Mouse (Mus musculus) neural tube, embryonic 12.5 days (tissue): ENCODE results near the gene Bri3bp. TPM values are rescaled to one million over a fixed set of nuclear protein-coding genes. Genes with fewer than 3 reads are reported as not detected.
A peak's percentile ranks its signal among the peaks of the same experiment; 100 is the strongest.

Experiments
- ATAC-seq: fragments of 200-750 bp; cut with Nextera tagmentation; 2 replicates; pipeline ENCODE4 v1.8.0; 2017; ENCODE audit warnings: low read depth, mild to moderate bottlenecking, moderate TSS enrichment, moderate library complexity; ENCODE audit not compliant: low FRiP score
- H3K27ac ChIP-seq: fragments of 300-500 bp; sonication (generic); 2 replicates; pipeline ENCODE4 v1.5.1; 2016
- H3K27me3 ChIP-seq: fragments of 300-500 bp; sonication (generic); replicated peaks from 2 replicates; pipeline ENCODE4 v1.6.1; 2016; ENCODE audit warnings: mild to moderate bottlenecking
- H3K36me3 ChIP-seq: fragments of 300-500 bp; sonication (generic); 2 replicates; pipeline ENCODE4 v1.6.1; 2016; ENCODE audit warnings: mild to moderate bottlenecking
- H3K4me1 ChIP-seq: fragments of 300-500 bp; sonication (generic); 2 replicates; pipeline ENCODE4 v1.6.1; 2016
- H3K4me2 ChIP-seq: fragments of 300-500 bp; sonication (generic); replicated peaks from 2 replicates; pipeline ENCODE4 v1.6.1; 2016; ENCODE audit warnings: mild to moderate bottlenecking
- H3K4me3 ChIP-seq: fragments of 300-500 bp; sonication (generic); 2 replicates; pipeline ENCODE4 v1.5.1; 2016
- H3K9ac ChIP-seq: fragments of 300-500 bp; sonication (generic); 2 replicates; pipeline ENCODE4 v1.6.1; 2016; ENCODE audit warnings: mild to moderate bottlenecking
- H3K9me3 ChIP-seq: fragments of 300-500 bp; sonication (generic); 2 replicates; pipeline ENCODE4 v1.6.1; 2016; ENCODE audit warnings: mild to moderate bottlenecking
- whole genome bisulfite sequencing: fragments of 180-500 bp; shearing (Covaris S2); methylation state at CpG from one replicate; pipeline ENCODE4 v1.1.7; 2016; 5-methylcytosine and 5-hydroxymethylcytosine counted together
- polyA plus RNA-seq: library from polyadenylated mRNA; unstranded; fragments of >200 nt; fragmentation: Nextera tagmentation; extraction: Ambion mirVana; gene quantifications from 2 replicates; pipeline ENCODE4 v1.2.1, GENCODE M21; 2016

The Bri3bp gene
- polyA plus RNA-seq, 1 experiment from 2014 or later: 39.2 TPM

GRCm38 (mm10) chr5:125443335-125443734 lies 2.0 kb downstream of the Bri3bp start:
- Histone ChIP-seq H3K27me3 (no peaks in the 10 kb centered on the region), H3K4me1 (peaks cover 28% of the 10 kb centered on the region), H3K9ac (no peak overlapping the region), H3K27ac (no peak overlapping the region), H3K4me2 (no peak overlapping the region), H3K36me3 (no peaks in the 10 kb centered on the region), H3K4me3 (no peak overlapping the region), H3K9me3 (no peaks in the 10 kb centered on the region)
- no peak for ATAC-seq
- 89% methylated on average over 5 of the region's 5 CpGs for WGBS

GRCm38 (mm10) chr5:125443915-125444314 lies 2.5 kb downstream of the Bri3bp start:
- Histone ChIP-seq H3K27me3 (no peaks in the 10 kb centered on the region), H3K4me3 (no peak overlapping the region), H3K27ac (no peak overlapping the region), H3K36me3 (no peaks in the 10 kb centered on the region), H3K9ac (no peak overlapping the region), H3K9me3 (no peaks in the 10 kb centered on the region), H3K4me2 (no peak overlapping the region), H3K4me1 (peaks cover 28% of the 10 kb centered on the region)
- 78% methylated on average over 3 of the region's 3 CpGs for WGBS
- no peak for ATAC-seq

GRCm38 (mm10) chr5:125444554-125444953 lies 3.2 kb downstream of the Bri3bp start:
- Histone ChIP-seq H3K4me2 (no peak overlapping the region), H3K9me3 (no peaks in the 10 kb centered on the region), H3K4me3 (no peak overlapping the region), H3K9ac (0 out of 2 replicates have a peak overlapping the region, but pooled peaks have one; percentile 3), H3K4me1 (peaks cover 28% of the 10 kb centered on the region), H3K36me3 (no peaks in the 10 kb centered on the region), H3K27ac (no peak overlapping the region), H3K27me3 (no peaks in the 10 kb centered on the region)
- 92% methylated on average over 4 of the region's 4 CpGs for WGBS
- ATAC-seq: no peak

- Histone ChIP-seq H3K4me1 (peaks cover 20% of the 10 kb centered on the region), H3K36me3 (no peaks in the 10 kb centered on the region), H3K4me2 (no peak overlapping the region), H3K9me3 (no peaks in the 10 kb centered on the region), H3K4me3 (no peak overlapping the region), H3K27me3 (no peaks in the 10 kb centered on the region), H3K27ac (no peak overlapping the region), H3K9ac (no peak overlapping the region)
- 79% methylated on average over 7 of the region's 7 CpGs for WGBS
- no peak for ATAC-seq
Observed at GRCm38 (mm10) chr5:125446344-125446743, 5.0 kb downstream of the Bri3bp start.

- Histone ChIP-seq H3K4me3 (no peak overlapping the region), H3K9ac (no peak overlapping the region), H3K9me3 (no peaks in the 10 kb centered on the region), H3K36me3 (peaks cover 13% of the 10 kb centered on the region), H3K4me2 (no peak overlapping the region), H3K4me1 (peaks cover 12% of the 10 kb centered on the region; the same call in 1 of the 2 replicates), H3K27me3 (no peaks in the 10 kb centered on the region), H3K27ac (no peak overlapping the region)
- 72% methylated on average over 3 of the region's 3 CpGs for WGBS
- ATAC-seq: no peak
Observed at GRCm38 (mm10) chr5:125448026-125448425, 6.7 kb downstream of the Bri3bp start.

- H3K9me3 ChIP-seq: no peaks in the 10 kb centered on the region
Observed at GRCm38 (mm10) chr5:125448631-125449030, 7.3 kb downstream of the Bri3bp start.

GRCm38 (mm10) chr5:125449306-125449705 lies 7.9 kb downstream of the Bri3bp start:
- 87% methylated on average over 5 of the region's 5 CpGs for WGBS
- no peak overlapping the region for H3K4me3 ChIP-seq
- H3K27me3 ChIP-seq: no peaks in the 10 kb centered on the region
- H3K36me3 ChIP-seq: peaks cover 14% of the 10 kb centered on the region
- peaks cover 8% of the 10 kb centered on the region; the same call in 1 of the 2 replicates for H3K4me1 ChIP-seq
- no peak overlapping the region for H3K9ac ChIP-seq
- H3K9me3 ChIP-seq: no peaks in the 10 kb centered on the region
- H3K27ac ChIP-seq: no peak overlapping the region
- H3K4me2 ChIP-seq: no peak overlapping the region
- ATAC-seq: no peak

More at GRCm38 (mm10) chr5:125448631-125449030, 7.3 kb downstream of the Bri3bp start:
- ATAC-seq: no peak
- peaks cover 10% of the 10 kb centered on the region; the same call in 1 of the 2 replicates for H3K4me1 ChIP-seq
- peaks cover 13% of the 10 kb centered on the region for H3K36me3 ChIP-seq
- no peak overlapping the region for H3K4me3 ChIP-seq
- no peak overlapping the region for H3K27ac ChIP-seq
- H3K9ac ChIP-seq: no peak overlapping the region
- no peaks in the 10 kb centered on the region for H3K27me3 ChIP-seq
- no peak overlapping the region for H3K4me2 ChIP-seq
- 94% methylated on average over 4 of the region's 4 CpGs for WGBS

GRCm38 (mm10) chr5:125452573-125452972 lies 11.2 kb downstream of the Bri3bp start:
- no peak for ATAC-seq
- no peak overlapping the region for H3K4me2 ChIP-seq
- no peak overlapping the region for H3K9ac ChIP-seq
- no peak overlapping the region for H3K27ac ChIP-seq
- peaks cover 29% of the 10 kb centered on the region for H3K36me3 ChIP-seq
- H3K9me3 ChIP-seq: no peaks in the 10 kb centered on the region
- WGBS: 93% methylated on average over 9 of the region's 9 CpGs
- no peak overlapping the region for H3K4me3 ChIP-seq
- no peaks in the 10 kb centered on the region for H3K27me3 ChIP-seq
- H3K4me1 ChIP-seq: no peaks in the 10 kb centered on the region

- H3K27ac ChIP-seq: no peak overlapping the region
- ATAC-seq: no peak
- H3K9ac ChIP-seq: no peak overlapping the region
- no peak overlapping the region for H3K4me3 ChIP-seq
- no peaks in the 10 kb centered on the region for H3K9me3 ChIP-seq
- no peaks in the 10 kb centered on the region for H3K27me3 ChIP-seq
- H3K36me3 ChIP-seq: peaks cover 29% of the 10 kb centered on the region
- 94% methylated on average over 6 of the region's 6 CpGs for WGBS
- no peaks in the 10 kb centered on the region for H3K4me1 ChIP-seq
- no peak overlapping the region for H3K4me2 ChIP-seq
Observed at GRCm38 (mm10) chr5:125456100-125456499, 14.7 kb downstream of the Bri3bp start.

- H3K4me3 ChIP-seq: no peak overlapping the region
- H3K9ac ChIP-seq: no peak overlapping the region
- no peaks in the 10 kb centered on the region for H3K9me3 ChIP-seq
- H3K4me2 ChIP-seq: no peak overlapping the region
- ATAC-seq: no peak
- no peak overlapping the region for H3K27ac ChIP-seq
- H3K27me3 ChIP-seq: no peaks in the 10 kb centered on the region
- H3K36me3 ChIP-seq: peaks cover 21% of the 10 kb centered on the region
- no peaks in the 10 kb centered on the region for H3K4me1 ChIP-seq
- 96% methylated on average over 6 of the region's 6 CpGs for WGBS
Observed at GRCm38 (mm10) chr5:125457538-125457937, 16.2 kb downstream of the Bri3bp start.

GRCm38 (mm10) chr5:125460574-125460973 lies 19.2 kb downstream of the Bri3bp start:
- WGBS: 85% methylated on average over 3 of the region's 3 CpGs
- Histone ChIP-seq H3K9ac (no peak overlapping the region), H3K27me3 (no peaks in the 10 kb centered on the region), H3K36me3 (peaks cover 4% of the 10 kb centered on the region; the same call in 1 of the 2 replicates), H3K4me1 (peaks cover 5% of the 10 kb centered on the region; the same call in 1 of the 2 replicates), H3K4me3 (no peak overlapping the region), H3K27ac (no peak overlapping the region), H3K9me3 (no peaks in the 10 kb centered on the region), H3K4me2 (no peak overlapping the region)
- no peak for ATAC-seq

GRCm38 (mm10) chr5:125461868-125462445 lies 20.6 kb downstream of the Bri3bp start:
- ATAC-seq: no peak
- Histone ChIP-seq H3K4me1 (peaks cover 5% of the 10 kb centered on the region; the same call in 1 of the 2 replicates), H3K36me3 (no peaks in the 10 kb centered on the region), H3K9ac (no peak overlapping the region), H3K9me3 (no peaks in the 10 kb centered on the region), H3K4me3 (no peak overlapping the region), H3K4me2 (no peak overlapping the region), H3K27me3 (no peaks in the 10 kb centered on the region), H3K27ac (no peak overlapping the region)
- 58% methylated on average over 10 of the region's 10 CpGs for WGBS

GRCm38 (mm10) chr5:125465192-125465591 lies 23.8 kb downstream of the Bri3bp start:
- ATAC-seq: peak; percentile 31; the same call in 1 of the 2 replicates
- H3K9me3 ChIP-seq: no peaks in the 10 kb centered on the region
- H3K4me1 ChIP-seq: peaks cover 5% of the 10 kb centered on the region; the same call in 1 of the 2 replicates
- H3K4me3 ChIP-seq: no peak overlapping the region
- H3K27ac ChIP-seq: no peak overlapping the region; the same call in 1 of the 2 replicates
- 46% methylated on average over 7 of the region's 7 CpGs for WGBS
- H3K9ac ChIP-seq: no peak overlapping the region
- H3K36me3 ChIP-seq: no peaks in the 10 kb centered on the region
- H3K27me3 ChIP-seq: no peaks in the 10 kb centered on the region
- H3K4me2 ChIP-seq: peak overlapping the region; percentile 60
